Mouse (Mus musculus): ENCODE data around the gene F13a1. TPM values are rescaled to one million over a fixed set of nuclear protein-coding genes. Genes with fewer than 3 reads are reported as not detected.

Gene F13a1
- total RNA-seq, 2 experiments from 2014 or later = 1.8 to 3.2 TPM

DNA sequence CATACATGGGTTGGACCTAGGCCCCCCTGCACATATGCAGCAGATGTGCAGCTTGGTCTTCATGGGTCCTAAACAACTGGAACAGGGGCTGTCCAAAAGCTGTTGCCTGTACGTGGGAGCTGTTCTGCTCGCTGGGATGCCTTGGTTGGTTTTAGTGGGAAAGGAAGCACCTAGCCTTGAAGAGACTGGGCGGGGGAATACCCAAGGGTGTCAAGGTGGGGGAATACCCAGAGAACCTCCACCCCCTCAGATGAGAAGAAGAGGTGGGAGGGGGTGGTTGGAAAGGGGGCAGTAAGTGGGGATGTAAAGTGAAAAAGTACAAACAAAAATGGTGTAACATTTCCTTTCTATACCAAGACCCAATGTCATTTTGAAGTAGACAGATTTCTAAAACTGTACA is 95.1 kb downstream of the F13a1 start:
- DNase-seq (ENCODE audit: low spot score in 2 of 2) = no peak

DNA sequence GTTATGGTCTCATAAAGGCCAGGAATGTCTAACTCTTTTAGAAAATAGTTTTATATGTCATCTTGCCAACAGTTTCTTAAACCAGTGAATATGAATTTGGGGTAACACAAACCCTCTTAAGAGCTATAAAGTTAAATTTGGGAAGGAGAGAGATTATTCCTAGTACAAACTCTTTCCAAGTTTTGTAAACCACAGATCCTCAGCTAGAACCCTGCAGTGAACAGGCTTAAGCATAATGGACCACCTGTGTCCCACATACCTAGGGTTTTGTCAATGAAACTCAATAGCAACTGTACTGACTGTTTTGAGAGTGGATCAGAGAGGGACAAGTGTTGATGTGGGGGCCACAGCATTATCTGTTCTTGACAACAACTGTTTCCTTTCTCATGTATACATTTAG is 96.4 kb downstream of the F13a1 start:
- DNase-seq (ENCODE audit: low spot score in 2 of 2) = no peak

DNA sequence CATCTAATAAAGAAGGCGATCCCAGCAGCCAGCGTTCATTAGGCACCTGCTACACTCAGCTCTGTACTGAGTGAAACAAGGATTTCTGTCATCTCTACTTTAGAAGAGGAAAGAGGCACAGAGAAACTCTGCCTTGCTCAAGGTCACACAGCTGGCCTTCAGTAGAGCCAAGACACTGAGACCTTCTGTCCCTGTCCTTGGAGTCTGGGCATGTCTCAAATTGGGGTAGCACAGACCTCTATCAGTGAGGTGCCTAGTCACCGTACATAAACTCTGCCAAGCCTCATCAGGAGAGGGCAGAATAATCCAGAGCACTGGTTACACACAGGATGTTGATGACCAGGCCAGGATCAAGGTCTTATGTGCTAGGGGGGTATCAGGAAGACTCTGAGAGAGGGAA is 108.2 kb downstream of the F13a1 start:
- DNase-seq (ENCODE audit: low spot score in 2 of 2) = no peak

DNA sequence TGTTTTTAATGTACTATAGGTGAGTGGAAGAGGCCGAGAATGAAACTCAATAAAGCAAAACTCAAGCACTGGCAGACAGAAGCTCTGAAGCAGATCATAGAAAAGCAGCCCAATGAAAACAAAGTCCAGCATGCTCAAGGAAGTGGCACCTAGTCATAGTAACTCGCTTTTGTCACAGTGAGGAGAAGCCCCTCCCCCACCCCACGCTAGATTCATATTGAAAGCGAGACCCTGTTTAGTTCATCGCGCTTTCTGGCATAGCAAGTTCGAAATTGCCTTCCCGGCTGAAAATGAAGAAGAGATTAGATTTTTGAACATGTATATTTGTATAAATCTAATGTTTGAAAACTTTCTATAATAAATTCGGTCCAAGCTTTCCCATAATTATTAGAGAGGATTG is 118.0 kb downstream of the F13a1 start:
- no peak for DNase-seq (ENCODE audit: low spot score in 2 of 2)

DNA sequence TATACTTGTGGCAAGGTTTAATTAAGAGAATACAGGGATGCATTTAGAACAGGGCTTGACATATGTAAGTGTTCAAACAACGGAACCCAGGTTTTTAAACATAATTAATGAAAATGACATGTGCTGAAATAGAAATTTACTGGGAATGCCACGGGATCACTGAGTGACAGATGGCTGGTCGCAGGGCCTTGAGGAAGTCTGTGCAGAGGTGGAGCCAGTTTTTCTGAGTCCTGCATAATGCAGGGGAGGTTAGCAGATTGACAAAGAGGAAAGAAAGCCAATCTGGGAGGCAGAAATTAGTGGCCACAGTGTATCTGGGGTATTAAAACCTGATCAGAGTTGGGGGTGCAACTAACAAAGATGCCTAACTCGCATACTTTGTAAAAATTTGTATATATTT is 130.3 kb downstream of the F13a1 start:
- DNase-seq (ENCODE audit: low spot score in 2 of 2) = peak in 1 of 2 experiments; percentile 17

DNA sequence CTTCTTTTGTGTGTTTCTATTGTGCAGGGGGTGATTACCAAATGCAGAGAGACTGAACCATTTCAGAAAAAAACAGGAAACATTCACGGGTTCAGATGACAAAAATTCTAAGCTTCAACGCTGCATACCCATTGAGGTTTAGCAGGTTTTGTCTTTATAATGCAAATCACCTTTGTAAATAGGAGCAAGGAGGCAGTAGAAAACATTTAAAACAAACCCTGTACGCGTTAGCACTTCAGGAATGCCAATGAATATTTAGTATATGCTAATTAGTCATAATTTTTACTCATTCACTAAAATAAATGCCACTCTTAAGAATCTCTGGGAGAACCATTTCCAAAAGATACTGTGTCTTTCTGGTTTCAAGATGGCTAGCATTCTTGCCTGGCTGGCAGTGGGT is 146.2 kb downstream of the F13a1 start:
- no peak for DNase-seq (ENCODE audit: low spot score in 2 of 2)

DNA sequence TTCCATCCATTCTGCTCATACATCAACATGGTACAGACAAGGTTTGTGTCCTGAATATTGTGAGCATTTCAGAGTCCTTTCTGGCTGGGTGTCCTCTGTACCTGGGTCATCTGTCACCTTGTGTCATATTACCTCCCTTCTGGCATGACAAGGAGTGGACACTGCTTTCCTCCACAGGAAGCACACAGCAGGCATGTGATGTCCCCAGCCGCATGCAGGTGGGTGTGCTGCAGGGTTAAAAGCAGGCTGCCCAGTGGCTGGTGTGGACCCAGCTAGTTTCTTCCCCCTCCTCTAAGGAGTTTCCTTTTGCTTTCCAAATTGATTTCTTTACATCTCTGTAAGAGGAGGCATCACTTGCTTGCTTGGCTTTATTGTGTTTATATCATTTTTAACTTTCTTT is 146.6 kb downstream of the F13a1 start:
- DNase-seq (ENCODE audit: low spot score in 2 of 2) = no peak

DNA sequence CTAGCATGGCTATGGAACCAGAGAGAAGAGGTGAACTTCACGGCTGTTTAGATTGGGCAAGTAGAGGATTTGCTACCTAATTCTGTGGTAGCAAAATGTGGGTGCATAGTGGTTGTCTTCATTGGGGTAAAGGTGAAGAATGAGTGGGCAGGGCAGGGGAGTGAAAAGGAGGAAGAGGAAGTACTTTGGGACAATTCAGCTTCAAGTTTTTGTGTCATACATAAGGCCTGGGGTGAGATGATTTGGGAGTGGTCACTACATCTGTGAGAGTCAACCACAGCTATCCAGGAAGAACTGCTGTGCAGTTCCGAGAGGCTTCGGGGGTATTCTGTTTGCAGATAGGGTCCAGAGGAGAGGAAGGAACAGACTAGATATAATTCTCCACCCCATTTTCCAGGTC is 148.4 kb downstream of the F13a1 start:
- no peak for DNase-seq (ENCODE audit: low spot score in 2 of 2)

DNA sequence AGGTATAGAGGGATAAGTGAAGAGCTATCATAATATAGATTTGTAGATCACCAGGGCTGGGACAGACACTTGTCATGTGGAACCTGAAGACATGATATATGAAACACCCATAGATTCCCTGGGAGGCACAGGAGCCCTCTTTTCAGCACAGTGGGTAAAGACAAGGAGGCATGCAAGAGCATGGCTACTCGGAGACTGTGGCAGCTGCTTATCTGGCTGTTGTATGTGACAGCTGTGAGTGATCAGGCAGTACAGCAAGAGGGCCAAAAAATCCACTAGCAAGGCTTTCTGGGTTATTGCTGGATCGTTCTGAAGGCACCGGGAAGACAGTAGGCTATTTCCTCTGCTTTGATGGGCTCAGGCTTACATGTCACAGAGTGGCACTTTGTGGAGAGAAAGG is 149.0 kb downstream of the F13a1 start:
- no peak for DNase-seq (ENCODE audit: low spot score in 2 of 2)

DNA sequence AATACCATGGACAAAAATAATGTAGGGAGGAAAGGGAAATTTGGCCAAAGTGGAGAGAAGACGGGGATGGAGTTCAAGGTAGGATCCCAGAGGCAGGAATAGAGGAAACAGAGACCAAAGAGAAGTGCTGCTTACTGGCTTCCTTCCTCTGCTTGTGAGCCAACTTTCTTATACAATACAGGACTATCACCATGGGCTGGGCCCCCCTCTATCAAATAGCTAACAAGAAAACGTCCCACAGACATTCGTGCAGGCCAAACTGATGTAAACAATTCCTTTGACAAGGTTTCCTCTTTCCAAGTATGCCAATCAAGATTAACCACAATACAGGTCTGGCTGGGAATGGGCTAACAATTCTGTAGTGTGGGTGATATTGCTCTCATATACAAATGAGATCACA is 154.0 kb downstream of the F13a1 start:
- no peak for DNase-seq (ENCODE audit: low spot score in 2 of 2)

DNA sequence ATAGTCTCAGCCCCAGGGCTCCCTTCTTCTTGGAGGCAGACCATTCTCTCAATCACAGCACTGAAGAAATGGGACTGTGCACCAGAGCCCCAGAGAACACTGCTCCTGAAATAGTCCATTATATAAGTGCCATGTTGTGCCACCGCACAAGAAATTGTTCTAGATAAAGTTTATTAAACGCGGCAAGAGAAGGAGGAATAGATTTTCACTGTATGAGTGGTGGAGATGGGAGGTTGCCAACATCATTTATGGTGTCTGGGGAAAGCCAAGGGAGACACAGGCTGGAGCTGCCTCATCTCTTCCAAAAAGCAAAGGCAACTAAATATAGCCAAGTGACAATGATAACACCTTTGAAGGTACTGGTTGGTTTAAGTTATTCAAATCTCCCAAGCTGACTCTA is 156.3 kb downstream of the F13a1 start:
- DNase-seq (ENCODE audit: low spot score in 2 of 2) = peak in 1 of 2 experiments; percentile 11

DNA sequence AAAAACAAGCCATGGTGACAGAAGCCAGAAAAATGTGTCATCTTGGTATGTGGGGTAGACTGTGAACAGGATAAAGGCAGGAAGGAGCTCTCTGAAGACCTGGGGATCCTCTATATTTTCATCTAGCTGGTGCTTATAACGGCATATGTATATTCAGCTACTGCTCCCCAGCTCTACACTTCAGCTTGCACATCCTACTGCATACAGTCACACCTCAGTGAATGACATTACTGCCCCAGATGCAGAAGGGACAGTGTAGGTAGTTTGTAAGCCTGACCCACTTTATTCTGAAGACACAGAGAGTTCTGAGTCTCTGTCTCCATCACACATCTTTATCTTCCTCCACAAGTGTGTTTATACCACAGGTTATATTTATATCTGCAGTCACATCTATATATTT is 157.8 kb downstream of the F13a1 start:
- no peak for DNase-seq (ENCODE audit: low spot score in 2 of 2)

DNA sequence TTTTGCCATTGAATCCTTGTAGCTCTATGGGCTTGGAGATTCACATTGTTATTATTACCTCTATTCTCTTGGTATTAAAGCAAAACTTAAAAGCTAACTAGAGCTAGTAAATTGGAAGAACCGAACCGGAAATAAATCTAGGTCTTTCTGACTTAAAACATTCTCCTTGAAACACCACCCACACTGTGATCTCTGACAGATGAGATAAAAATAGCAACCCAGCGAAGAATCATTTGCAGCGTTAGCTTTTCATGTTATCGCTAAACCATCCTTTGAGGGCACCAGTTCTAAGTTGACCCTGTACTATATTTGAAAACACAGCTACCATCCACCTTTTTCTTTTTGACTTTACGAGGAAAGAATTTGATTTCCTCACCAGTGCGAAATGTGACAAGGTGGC is 164.1 kb downstream of the F13a1 start:
- no peak for DNase-seq (ENCODE audit: low spot score in 2 of 2)

DNA sequence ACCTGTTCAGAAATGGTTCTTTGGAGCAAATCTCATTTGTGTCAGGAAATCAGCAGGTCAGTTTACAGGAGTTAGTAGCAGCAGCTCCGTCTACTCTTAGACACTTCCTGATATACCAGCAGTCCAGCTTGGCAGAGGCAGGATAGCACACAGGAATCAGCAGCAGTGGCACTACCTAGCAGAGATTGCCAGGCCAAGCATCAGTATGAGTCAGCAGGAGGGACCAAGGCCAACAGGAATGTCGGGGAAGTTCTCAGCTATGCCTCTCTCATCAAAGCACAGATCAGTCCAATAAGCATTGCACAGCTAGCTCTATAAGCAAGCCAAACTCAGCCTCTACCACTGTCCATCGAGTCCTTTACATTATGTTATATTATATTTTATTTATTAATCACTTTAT is 210.9 kb downstream of the F13a1 start:
- DNase-seq (ENCODE audit: low spot score in 2 of 2) = no peak
